Mouse (Mus musculus): ENCODE data around the gene Maml2.

Maml2 gene

DNA sequence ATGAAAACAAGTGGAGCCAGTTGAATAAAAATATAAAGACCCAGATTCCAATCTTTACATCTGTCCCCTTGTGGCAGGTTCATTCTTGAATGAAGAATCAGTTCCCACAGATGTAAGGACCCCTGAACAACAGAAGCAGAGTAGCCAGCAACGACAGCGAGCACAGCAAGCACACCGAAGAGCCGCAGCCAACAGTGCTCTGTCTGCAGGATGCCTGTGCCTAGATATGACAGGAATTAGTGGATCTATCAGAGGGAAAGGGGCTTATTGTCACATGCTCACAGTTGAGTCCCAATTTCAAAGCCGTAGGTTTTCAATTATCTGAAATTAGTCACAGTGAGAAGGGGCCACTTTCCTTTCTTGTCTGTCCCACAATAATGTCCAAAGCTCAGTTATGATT, 238.0 kb downstream of the Maml2 start:
- H3K36me3 ChIP-seq (ENCODE audit: control insufficient read depth, insufficient read depth, low read length, poor library complexity, severe bottlenecking), result 0 out of 2 replicates have a peak, but pooled peaks cover 3% of the 10 kb centered on the region
- no peak for DNase-seq (ENCODE audit: low read depth, low spot score)

DNA sequence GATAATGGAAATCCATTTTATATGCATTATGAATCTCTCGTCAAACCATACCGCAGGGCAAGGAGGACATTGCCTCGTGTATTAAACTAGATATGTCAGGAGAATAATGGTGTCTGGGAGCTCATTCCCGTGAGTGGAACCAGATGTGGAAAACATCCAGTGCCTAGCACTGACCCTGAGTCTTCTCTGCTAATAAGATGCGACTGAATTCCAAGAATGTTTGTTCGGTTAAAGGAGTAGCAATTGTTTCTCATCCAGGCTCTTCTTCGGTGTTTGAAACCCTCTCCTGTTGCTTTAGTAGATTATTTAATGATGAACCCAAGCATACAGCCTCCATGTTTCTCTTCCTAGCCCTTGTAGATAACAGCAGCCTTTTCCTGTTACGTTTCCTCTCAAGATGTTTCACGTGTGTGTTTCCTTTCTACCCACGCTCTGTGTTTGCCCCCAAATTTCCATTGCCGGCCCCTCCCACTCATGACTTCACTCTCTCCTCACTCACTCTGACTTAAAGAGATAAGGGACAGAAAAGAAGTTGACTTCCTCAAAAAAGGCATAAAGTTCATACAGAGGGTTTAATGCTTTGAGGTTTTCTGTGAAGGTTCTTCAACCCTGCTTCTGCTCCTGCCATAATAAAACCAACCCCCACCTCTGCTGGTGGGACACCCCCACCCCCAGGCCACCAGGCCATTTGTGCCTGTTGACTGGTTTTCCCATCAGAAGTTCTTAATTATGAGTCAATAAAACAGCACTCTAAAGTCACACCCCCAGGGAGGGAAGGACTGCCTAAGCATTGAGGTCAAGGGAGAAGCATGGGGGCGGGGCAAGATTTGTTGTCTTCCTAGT, 238.9 kb downstream of the Maml2 start:
- peak; percentile 91 for DNase-seq (ENCODE audit: low read depth, low spot score)
- H3K36me3 ChIP-seq (ENCODE audit: control insufficient read depth, insufficient read depth, low read length, poor library complexity, severe bottlenecking), result no peaks in the 10 kb centered on the region
- no peaks in the 10 kb centered on the region for H3K27me3 ChIP-seq (ENCODE audit: control insufficient read depth, insufficient read depth, low read length, poor library complexity, severe bottlenecking)

More for the DNA sequence above, 238.0 kb downstream of the Maml2 start:
- no peaks in the 10 kb centered on the region for H3K27me3 ChIP-seq (ENCODE audit: control insufficient read depth, insufficient read depth, low read length, poor library complexity, severe bottlenecking)

DNA sequence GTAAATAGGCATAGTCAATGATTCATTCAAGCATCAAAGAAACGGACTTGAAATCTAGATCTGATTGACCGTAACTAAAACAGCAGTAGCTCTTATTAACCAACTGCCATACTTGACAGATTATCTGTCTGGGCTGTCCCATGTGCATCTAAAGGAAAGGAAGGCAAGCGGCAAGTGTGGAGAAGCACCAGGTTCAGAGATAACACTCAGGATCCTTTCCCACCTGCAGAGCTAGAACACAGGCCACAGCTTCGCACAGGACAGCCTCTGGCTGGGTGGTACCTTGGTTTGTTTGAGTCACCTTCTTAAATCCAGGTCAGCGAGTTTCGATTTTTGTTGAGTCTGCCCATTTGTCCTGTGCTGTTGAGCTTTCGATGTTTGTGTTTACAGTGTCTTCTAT, 240.4 kb downstream of the Maml2 start:
- Histone ChIP-seq H3K27me3 (ENCODE audit: control insufficient read depth, insufficient read depth, low read length, poor library complexity, severe bottlenecking) (no peaks in the 10 kb centered on the region), H3K36me3 (ENCODE audit: control insufficient read depth, insufficient read depth, low read length, poor library complexity, severe bottlenecking) (no peaks in the 10 kb centered on the region)
- DNase-seq (ENCODE audit: low read depth, low spot score), result no peak

DNA sequence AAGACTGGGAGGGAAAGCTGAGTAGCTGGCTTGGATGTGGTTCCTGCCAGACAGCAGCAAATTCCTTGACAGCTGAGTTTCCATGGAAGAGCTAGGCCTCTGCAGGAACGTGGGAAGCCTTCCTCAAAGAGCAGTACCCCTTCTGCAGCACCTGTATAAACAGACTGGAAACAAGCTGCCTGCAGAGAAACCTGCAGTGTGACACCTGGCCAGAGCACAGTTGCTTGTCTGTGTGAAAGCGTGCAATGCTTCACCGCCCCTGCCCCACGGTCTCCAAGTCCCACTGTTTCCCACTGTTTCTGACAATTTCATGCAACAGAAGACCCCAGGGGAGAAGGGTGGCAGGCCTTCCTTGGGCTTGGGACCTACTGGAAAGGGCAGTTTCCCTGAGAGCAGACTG, 241.8 kb downstream of the Maml2 start:
- Histone ChIP-seq H3K27me3 (ENCODE audit: control insufficient read depth, insufficient read depth, low read length, poor library complexity, severe bottlenecking) (no peaks in the 10 kb centered on the region), H3K36me3 (ENCODE audit: control insufficient read depth, insufficient read depth, low read length, poor library complexity, severe bottlenecking) (no peaks in the 10 kb centered on the region)
- DNase-seq (ENCODE audit: low read depth, low spot score), result no peak

DNA sequence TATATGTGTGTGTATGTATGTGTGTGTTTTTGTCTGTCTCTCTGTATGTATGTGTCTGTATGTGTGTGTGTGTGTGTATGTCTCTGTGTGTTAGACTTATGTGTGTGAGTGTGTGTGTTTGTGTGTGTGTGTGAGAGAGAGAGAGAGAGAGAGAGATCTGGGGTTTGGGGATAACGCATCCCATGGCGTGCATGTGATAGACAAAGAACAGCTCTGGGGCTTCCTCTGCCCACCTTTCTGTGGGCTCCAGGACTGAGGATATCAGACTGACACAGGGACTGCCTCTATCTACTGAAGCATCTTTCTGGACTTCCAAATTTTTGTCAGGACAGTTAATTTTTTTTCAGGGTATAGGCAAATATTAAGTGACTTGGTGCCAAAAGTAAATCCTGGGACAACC, 242.5 kb downstream of the Maml2 start:
- Histone ChIP-seq H3K27me3 (ENCODE audit: control insufficient read depth, insufficient read depth, low read length, poor library complexity, severe bottlenecking) (no peaks in the 10 kb centered on the region), H3K36me3 (ENCODE audit: control insufficient read depth, insufficient read depth, low read length, poor library complexity, severe bottlenecking) (no peaks in the 10 kb centered on the region)
- DNase-seq (ENCODE audit: low read depth, low spot score), result no peak

DNA sequence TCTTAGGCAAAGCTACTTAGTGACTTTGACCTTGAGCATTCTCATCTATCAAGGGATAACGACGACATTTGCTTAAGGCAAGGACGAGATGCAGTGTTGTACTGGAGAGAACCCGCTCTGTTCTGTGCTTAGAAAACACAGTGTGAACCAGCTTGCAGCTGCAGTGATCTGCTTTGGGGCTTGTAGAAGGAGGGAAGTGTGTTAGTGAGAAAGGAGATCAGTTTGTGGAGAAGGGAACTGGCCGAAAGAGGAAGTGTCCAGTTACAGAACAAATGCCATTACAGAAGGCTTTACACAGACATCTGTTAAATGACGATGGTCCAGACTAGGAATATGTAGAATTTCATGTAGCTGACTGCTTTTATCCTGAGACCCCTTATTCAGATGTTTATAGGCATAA, 243.0 kb downstream of the Maml2 start:
- Histone ChIP-seq H3K27me3 (ENCODE audit: control insufficient read depth, insufficient read depth, low read length, poor library complexity, severe bottlenecking) (no peaks in the 10 kb centered on the region), H3K36me3 (ENCODE audit: control insufficient read depth, insufficient read depth, low read length, poor library complexity, severe bottlenecking) (no peaks in the 10 kb centered on the region)
- peak; percentile 57 for DNase-seq (ENCODE audit: low read depth, low spot score)

DNA sequence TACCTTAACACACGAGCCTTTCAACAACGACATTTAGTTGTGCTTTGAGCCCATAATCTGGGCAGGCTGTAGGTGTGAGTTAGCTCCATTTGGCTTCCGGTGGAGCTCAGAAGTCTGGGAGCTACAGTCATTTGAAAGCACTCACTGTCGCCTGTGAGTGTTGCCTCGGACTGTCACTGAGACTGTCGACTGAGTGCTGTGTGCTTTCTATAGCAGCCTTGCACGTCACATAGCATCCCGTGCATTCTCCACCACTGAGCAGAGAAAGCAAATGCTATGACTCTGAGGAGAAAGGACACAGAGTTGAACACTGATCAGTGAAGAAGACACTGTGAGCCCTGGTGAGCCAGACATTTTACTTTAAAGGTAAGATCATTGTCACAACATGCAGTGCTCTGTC, 245.4 kb downstream of the Maml2 start:
- H3K36me3 ChIP-seq (ENCODE audit: control insufficient read depth, insufficient read depth, low read length, poor library complexity, severe bottlenecking), result no peaks in the 10 kb centered on the region
- no peak for DNase-seq (ENCODE audit: low read depth, low spot score)
- no peaks in the 10 kb centered on the region for H3K27me3 ChIP-seq (ENCODE audit: control insufficient read depth, insufficient read depth, low read length, poor library complexity, severe bottlenecking)

DNA sequence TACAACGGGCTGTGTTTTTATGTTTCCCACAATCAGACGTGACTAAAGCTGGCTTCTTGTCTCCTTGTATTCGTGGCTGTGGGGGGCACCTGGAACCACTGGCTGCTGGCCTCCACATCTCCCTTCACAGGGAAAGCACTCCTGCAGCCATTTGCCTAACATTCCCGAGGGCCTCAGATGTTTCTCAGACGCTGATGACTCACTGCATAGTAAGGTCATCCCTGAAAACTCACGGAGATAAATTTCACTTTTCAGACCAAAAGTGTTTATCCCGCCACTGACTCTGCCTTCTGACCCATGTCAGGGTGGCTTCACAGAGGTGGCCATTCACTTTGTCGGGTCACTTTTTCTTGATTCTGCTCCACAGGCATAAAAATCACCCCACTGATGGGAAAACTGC, 246.4 kb downstream of the Maml2 start:
- Histone ChIP-seq H3K27me3 (ENCODE audit: control insufficient read depth, insufficient read depth, low read length, poor library complexity, severe bottlenecking) (no peaks in the 10 kb centered on the region), H3K36me3 (ENCODE audit: control insufficient read depth, insufficient read depth, low read length, poor library complexity, severe bottlenecking) (no peaks in the 10 kb centered on the region)
- no peak for DNase-seq (ENCODE audit: low read depth, low spot score)

DNA sequence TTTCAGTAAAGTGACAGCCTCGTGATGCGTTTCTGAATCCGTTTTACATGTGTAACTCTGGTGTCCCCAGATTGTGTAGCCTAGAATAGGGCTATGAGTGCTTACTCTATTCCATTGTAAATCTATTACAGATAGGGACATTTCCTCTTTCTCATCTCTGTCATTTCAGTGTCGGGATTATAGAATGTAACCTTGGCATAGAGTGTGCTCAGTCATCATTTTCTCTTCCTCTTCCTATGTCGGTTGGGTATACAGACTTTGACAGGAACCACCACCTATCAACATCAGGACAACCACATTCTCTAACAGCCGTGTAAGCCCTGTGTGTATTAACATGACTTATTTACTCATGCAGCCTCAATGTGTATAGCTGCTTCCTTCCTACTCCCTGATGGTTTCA, 248.0 kb downstream of the Maml2 start:
- no peaks in the 10 kb centered on the region for H3K27me3 ChIP-seq (ENCODE audit: control insufficient read depth, insufficient read depth, low read length, poor library complexity, severe bottlenecking)
- DNase-seq (ENCODE audit: low read depth, low spot score), result peak; percentile 33
- H3K36me3 ChIP-seq (ENCODE audit: control insufficient read depth, insufficient read depth, low read length, poor library complexity, severe bottlenecking), result no peaks in the 10 kb centered on the region

DNA sequence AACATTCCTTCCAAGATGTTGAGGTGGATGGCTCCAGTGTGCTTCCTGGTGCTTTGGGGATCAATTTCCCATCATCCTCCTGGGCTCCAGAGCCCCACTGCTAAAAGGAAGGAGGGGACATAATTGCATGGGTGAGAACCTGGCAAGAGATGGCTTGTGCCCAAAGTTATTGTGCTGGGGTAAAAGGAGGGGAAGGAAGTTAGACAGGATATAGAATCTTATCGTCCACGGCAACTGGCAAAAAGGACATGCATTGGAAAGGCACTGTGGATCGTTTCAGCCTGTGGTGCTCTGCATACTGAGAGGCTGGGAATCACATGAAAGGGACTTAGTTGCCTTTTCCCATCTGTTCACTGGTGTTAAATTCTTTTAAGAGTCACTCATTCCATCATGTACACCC, 252.2 kb downstream of the Maml2 start:
- no peak for DNase-seq (ENCODE audit: low read depth, low spot score)
- Histone ChIP-seq H3K27me3 (ENCODE audit: control insufficient read depth, insufficient read depth, low read length, poor library complexity, severe bottlenecking) (no peaks in the 10 kb centered on the region), H3K36me3 (ENCODE audit: control insufficient read depth, insufficient read depth, low read length, poor library complexity, severe bottlenecking) (no peaks in the 10 kb centered on the region)

DNA sequence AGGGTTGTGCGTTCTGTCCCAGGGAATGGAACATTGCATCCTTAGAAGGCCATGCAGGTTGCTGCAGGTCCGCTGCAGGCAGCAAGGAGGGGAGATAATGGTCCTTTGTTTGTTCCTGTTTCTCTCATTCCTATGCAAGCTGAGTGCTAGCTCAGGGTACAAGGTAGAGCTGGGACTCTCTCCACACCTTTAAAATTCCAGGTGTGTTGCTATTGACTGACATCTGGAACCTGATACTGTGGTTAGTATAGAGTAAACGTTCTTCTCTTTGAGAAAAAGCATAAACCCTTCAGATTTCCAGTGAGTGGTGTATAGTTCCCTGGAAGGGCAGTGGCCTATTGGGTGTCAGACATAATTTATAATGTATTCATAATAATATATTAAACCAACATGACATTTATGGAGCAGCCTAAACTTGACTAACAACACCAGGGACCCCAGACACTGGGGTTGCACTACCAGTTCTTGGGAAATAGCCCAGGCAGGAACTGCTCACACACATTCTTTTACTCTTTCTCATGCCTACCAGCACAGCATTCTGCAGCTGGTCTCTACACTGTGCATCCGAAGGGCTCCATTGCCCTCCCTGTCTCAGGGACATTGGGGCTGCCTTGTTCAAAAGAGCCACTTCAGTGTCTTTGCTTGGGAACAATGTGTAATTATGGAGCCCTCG, 254.8 kb downstream of the Maml2 start:
- no peaks in the 10 kb centered on the region for H3K36me3 ChIP-seq (ENCODE audit: control insufficient read depth, insufficient read depth, low read length, poor library complexity, severe bottlenecking)
- H3K27me3 ChIP-seq (ENCODE audit: control insufficient read depth, insufficient read depth, low read length, poor library complexity, severe bottlenecking), result no peaks in the 10 kb centered on the region; the same call in 1 of the 2 replicates
- no peak for DNase-seq (ENCODE audit: low read depth, low spot score)

DNA sequence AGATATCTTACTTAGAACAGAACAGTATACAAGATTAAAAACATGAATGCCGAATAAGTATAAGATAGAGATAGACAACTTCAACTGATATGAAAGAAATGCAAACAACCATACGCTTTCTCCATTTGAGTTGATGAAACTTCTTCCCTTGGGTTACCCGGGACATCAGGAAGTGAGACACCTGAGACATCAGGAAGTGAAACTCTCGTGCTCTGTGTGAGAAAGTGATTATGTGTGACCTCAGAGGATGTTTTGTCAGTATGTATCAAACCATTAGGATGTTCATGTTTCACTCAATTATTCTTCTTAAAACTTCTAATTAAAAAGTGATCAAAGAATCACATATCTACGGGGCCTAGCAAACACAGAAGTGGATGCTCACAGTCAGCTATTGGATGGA, 257.0 kb downstream of the Maml2 start:
- peak; percentile 84 for DNase-seq (ENCODE audit: low read depth, low spot score)
- H3K36me3 ChIP-seq (ENCODE audit: control insufficient read depth, insufficient read depth, low read length, poor library complexity, severe bottlenecking), result no peaks in the 10 kb centered on the region
- H3K27me3 ChIP-seq (ENCODE audit: control insufficient read depth, insufficient read depth, low read length, poor library complexity, severe bottlenecking), result no peaks in the 10 kb centered on the region; the same call in 1 of the 2 replicates

DNA sequence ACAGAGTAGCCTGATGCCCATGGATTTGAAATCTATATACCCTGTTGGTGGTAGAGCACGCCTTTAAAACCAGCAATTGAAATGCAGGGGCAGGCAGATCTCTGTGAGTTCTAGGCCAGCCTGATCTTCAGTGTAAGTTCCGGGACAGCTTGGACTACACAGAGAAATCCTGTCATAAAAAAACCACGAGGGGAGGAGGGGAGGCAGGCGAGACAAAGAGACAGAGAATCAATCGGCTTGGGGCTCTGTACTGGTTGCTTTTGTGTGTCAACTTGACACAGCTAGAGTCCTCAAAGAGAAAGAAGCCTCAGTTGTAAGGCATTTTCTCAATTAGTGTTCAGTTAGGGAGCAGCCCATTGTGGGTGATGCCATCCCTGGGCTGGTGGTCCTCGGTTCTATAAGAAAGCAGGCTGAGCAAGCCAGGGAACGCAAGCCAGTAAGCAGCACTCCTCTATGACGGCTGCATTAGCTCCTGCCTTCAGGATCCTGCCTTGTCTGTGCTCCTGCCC, 258.3 kb downstream of the Maml2 start:
- DNase-seq (ENCODE audit: low read depth, low spot score), result no peak
- Histone ChIP-seq H3K27me3 (ENCODE audit: control insufficient read depth, insufficient read depth, low read length, poor library complexity, severe bottlenecking) (no peaks in the 10 kb centered on the region; the same call in 1 of the 2 replicates), H3K36me3 (ENCODE audit: control insufficient read depth, insufficient read depth, low read length, poor library complexity, severe bottlenecking) (0 out of 2 replicates have a peak, but pooled peaks cover 1% of the 10 kb centered on the region)

DNA sequence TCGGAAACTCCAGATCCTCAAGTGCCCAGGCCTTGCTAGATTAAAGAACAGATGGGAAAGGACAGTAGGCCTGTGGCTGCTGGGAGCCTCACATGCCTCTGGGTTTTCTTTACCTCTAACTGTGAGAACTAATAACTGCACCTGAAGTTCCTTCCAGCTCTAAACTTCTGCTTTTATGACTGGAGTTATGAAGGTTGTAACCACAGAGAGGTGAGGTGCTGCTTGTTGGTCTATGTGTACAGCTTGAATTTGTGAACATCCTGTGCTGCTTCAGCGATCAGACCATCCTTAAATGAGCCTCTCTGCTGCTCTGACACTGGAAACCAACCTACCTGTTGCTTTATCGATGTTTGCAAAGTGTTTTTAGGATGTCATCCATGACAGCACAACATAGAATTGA, 258.9 kb downstream of the Maml2 start:
- no peaks in the 10 kb centered on the region; the same call in 1 of the 2 replicates for H3K27me3 ChIP-seq (ENCODE audit: control insufficient read depth, insufficient read depth, low read length, poor library complexity, severe bottlenecking)
- peak; percentile 77 for DNase-seq (ENCODE audit: low read depth, low spot score)

DNA sequence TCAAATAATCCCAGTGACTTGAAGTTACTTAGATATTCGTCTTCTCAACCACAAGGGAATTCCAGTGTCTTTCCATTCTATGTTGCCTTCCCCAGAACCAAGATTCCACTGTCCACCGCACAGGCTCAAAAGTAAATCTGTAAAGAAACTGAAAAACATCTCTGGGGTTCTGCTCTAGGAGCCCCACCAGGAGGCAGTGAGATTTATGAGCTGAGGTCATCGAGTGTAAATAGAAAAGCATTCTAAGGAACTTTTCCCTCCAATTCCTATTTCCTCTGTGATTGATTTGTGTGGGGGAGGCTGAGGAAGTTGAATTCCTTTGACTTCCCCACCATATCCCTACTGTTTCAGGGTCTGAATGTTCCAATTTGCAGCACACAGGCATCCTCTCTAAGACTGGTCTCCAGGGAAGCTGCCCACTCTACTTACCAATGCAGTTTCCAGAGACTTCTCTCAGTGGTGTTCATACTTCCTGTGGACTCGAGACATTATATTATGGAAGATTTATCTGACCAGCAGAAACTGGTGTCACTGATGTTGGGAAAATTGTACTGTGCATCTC, 261.1 kb downstream of the Maml2 start:
- DNase-seq (ENCODE audit: low read depth, low spot score), result no peak
- Histone ChIP-seq H3K36me3 (ENCODE audit: control insufficient read depth, insufficient read depth, low read length, poor library complexity, severe bottlenecking) (0 out of 2 replicates have a peak, but pooled peaks cover 1% of the 10 kb centered on the region), H3K27me3 (ENCODE audit: control insufficient read depth, insufficient read depth, low read length, poor library complexity, severe bottlenecking) (no peaks in the 10 kb centered on the region; the same call in 1 of the 2 replicates)

More for the DNA sequence above, 258.9 kb downstream of the Maml2 start:
- 0 out of 2 replicates have a peak, but pooled peaks cover 1% of the 10 kb centered on the region for H3K36me3 ChIP-seq (ENCODE audit: control insufficient read depth, insufficient read depth, low read length, poor library complexity, severe bottlenecking)

Data from splenic B cell, adult 2 months (primary cell).